Mouse (Mus musculus): ENCODE data around the gene Dnah11.

The Dnah11 gene

DNA sequence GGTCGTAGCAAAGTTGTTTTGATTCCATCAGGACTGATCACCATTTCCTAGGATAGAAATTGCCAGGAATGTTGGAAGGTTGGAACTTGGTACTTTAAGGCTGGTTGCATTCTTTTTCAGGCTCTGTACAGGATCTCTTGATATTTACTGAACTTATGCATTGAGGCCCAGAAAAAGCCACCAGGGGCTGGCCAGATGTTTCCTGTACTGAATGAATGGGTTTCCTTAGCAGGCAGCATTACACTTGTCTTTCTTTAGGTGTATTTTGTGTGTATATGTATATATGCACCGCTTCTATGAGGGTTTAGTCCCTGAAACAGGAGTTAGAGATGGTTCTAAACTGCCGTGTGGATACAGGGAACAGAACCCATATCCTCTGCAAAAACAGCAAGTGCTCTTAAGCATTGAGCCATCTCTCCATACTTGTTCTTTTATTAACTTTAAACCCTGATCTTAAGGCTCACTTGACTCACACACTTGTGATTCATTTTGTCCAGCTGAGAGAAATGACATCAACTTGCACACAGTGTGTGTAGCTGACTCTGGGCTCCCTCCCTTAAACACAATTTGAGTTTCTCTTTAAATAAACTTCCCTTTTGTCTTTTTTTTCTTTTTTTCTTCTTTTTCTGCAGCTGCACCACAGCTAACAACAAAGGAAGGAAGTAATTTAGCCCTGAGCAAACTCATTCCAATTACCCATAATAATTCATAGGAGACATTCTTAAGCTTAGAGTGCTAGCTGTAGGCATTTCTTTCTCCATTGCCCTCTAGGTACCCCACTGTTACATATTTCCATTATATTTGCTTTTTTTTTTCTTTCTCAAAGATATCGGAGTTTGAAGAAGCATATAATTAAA lies 330.9 kb downstream of the Dnah11 start:
- ATAC-seq (ENCODE audit: low TSS enrichment), result no peak

GRCm38 (mm10) chr12:117862655-117863054 lies 336.2 kb downstream of the Dnah11 start:
- no peak for ATAC-seq (ENCODE audit: low TSS enrichment)

GRCm38 (mm10) chr12:117861249-117861648 lies 337.6 kb downstream of the Dnah11 start:
- ATAC-seq (ENCODE audit: low TSS enrichment), result no peak

GRCm38 (mm10) chr12:117860840-117861239 lies 338.0 kb downstream of the Dnah11 start:
- ATAC-seq (ENCODE audit: low TSS enrichment), result no peak

DNA sequence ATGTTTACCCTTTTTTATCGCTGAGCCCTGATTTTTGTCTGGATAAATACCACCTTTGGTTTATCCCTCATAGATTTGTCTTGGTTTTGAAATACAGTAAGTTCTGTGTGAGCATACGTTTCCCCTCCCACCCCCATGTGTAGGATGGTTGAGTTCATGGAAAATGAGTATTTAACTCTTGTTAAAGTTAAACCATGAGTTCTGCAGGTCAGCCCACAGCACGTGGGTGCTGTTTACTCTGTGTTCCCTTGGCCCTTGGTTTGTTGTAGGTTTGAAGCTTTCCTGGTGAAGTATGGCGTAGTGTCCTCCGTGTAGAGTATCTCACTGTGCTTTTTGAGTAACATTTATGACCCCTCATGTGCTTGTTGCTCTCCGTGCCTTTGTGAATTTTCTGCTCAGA lies 341.0 kb downstream of the Dnah11 start:
- ATAC-seq (ENCODE audit: low TSS enrichment), result no peak

DNA sequence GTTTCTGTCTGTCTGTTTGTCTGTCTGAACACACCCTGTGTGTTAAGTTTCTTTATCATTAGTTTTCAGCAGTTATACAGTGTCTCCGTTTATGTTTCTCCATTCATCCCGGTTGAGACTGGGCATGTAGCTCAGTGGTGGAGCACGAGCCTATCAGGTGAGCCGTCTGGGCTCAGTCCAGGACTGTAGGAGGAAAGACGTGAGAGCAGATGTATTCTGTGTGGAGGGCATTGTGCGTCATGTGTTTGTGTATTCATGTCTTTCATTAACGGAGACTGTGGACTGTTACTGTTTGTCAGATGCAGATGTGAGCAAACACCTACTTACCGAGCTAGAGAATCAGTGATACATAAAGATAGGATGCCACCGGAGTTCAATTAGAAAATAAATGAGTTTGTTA lies 341.8 kb downstream of the Dnah11 start:
- ATAC-seq (ENCODE audit: low TSS enrichment), result no peak

GRCm38 (mm10) chr12:117853316-117853715 lies 345.5 kb downstream of the Dnah11 start:
- peak; percentile 90 for ATAC-seq (ENCODE audit: low TSS enrichment)

DNA sequence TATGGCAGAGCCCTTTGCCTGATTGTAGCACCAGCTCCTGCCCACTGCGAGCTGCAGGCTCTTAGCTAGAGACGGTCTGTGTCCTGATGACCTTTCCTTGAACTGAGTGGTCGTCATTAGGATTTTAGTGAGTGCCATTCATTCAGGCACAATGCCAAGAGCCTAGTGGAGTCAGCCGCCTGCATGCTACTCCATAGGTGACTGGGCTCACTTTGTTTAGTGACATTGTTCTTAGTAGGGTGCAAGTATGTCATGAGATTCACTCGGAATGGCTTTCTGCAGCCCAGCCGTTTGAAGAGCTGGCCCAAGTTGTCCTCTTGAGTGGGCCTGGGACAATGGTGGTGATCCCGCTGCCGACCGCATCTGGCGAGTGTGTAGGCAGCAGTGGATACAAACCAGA lies 348.4 kb downstream of the Dnah11 start:
- ATAC-seq (ENCODE audit: low TSS enrichment), result no peak

DNA sequence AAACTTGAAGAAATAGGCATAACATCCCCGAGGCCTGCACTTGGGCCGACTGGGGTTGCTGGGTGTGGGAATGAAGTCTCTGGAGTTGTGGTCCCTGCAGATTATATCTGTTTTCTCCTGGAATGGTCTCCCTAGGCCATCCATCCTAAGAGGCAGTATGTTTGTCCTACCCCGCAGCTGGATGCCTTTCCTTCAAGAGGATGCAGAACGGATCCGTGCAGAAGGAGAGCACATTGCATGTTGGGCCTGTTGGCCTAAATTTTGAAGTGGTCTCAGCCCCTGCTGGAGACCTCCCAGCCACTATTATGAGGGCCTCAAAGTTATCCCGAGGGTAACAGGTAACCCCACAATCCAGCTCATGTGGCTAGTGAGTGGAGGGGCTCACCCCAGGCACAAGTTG lies 350.2 kb downstream of the Dnah11 start:
- no peak for ATAC-seq (ENCODE audit: low TSS enrichment)

GRCm38 (mm10) chr12:117844917-117845316 lies 353.9 kb downstream of the Dnah11 start:
- no peak for ATAC-seq (ENCODE audit: low TSS enrichment)

GRCm38 (mm10) chr12:117844075-117844408 lies 354.8 kb downstream of the Dnah11 start:
- ATAC-seq (ENCODE audit: low TSS enrichment), result no peak; the same call in 1 of the 2 replicates

DNA sequence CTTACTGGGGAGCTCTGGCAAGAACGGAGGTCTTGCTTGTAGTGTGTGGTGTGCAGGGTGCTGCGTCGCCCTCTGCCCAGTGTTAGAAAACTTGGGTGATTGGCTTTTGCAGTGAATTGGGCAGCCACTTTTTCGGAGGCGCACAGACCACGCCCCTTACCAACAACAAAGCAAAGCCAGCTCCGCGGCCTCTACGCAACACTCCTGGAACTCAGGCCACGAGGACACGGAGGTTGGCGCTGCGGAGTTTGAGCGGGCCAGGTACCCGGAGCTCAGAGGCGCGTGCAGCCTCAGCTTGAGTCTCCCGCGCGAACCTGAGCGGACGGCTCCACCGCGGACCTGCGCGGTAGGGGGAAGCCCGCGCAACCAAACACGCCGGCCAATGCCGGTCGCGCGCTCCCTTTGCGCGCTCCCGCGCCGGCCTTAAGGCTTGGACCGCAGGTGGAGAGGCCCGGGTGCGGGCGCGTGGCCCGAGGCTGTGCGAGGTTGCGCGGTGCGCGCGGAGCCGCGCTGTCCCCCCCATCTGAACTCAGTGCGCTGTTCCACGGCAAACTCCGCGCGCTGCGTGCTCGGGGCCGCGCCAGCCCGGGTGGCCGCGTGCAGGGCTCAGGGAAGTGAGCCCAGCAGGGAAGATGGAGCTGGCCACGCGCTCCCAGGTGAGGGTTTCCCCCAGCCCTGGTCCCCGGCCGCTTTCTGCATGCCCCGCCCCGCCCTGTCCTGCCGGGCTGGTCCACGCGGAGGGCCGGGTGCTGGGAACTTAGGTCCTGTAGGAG lies 355.4 kb downstream of the Dnah11 start:
- ATAC-seq (ENCODE audit: low TSS enrichment), result peak; percentile 97

- no peak for ATAC-seq (ENCODE audit: low TSS enrichment)
Measured at GRCm38 (mm10) chr12:117842676-117843075, 356.2 kb downstream of the Dnah11 start.

DNA sequence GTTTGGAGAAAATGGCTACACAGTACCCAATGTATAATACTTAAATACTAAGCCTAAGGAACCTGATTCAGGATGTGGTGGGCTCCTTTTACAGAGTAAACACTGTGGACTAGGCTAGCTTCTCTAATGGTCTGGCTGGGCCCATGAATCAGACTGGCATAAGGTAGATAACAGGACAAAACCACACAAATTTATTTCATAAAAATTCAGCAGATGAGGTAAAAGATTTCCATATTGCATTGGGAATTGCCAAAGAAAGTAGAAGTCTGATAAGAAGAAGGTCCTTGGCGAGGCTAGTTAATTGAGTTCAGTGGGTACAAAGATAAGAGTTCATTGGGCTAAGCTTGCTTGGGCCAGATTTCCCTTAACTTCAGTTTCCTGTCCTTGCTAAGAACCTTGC lies 358.1 kb downstream of the Dnah11 start:
- no peak for ATAC-seq (ENCODE audit: low TSS enrichment)

DNA sequence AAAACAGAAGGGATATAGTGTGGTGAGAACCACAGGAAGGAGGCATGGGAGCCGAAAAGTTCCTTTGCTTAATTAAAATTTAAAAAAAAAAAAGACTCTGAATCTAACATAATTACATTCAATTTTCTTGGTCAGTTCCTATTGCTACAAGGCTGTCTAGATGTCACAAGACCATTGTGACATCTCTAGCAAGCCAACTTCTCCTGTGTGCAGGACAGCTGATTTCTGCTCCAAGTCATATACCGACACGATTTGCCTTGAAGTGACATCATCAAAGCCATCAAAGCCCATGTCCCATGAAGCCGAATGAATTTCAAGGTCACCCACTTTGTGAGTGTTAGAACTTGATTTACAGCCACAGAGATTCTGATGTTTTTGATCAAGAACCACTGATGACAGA lies 361.5 kb downstream of the Dnah11 start:
- ATAC-seq (ENCODE audit: low TSS enrichment), result no peak

- ATAC-seq (ENCODE audit: low TSS enrichment), result no peak
Measured at GRCm38 (mm10) chr12:117835371-117835770, 363.5 kb downstream of the Dnah11 start.

DNA sequence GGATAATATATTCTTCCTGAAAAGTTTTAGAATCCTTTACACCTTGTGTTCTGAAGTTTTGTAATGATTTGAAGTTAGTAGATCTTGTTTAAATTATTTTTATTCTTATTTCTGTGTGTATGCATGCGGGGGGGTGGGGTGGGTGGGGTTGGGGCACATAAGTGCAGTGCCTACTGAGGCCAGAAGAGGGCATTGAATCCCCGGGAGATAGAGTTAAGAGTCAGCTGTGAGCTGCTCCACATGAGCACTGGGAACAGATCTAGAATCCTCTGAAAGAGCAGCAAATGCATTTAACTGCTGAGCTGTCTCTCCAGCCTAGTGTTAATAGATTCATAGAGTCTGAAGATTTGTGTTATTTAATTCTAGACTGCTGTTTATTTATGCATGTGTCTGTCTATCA lies 364.2 kb downstream of the Dnah11 start:
- no peak for ATAC-seq (ENCODE audit: low TSS enrichment)

GRCm38 (mm10) chr12:117832190-117832589 lies 366.7 kb downstream of the Dnah11 start:
- no peak for ATAC-seq (ENCODE audit: low TSS enrichment)

DNA sequence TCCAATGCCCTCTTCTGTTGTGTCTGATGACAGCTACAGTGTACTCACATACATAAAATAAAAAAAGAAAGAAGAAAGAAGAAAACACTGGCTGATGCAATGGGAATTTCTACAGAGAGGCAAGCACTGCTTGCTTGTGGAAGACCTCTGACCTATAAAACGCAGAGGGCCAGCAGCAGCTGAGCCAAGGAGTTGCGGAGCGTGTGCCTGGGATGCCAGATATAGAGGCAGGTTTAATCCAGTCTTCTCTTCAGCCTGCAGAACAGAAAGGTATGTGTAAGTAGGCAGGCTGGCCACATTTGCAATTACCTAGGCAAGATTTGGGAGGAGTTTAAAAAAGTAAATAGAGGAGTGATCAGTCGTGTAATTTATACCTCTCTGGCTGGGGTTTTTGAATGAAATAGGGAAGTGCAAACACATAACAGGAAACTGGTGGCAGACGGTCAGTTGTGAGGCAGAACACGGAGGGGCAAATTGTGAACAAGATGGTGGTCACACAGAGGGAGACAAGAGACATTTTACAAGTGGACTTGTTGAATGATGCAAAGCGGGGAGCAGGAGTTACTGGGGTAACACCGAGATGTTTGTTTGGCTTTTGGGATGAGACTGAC lies 367.4 kb downstream of the Dnah11 start:
- ATAC-seq (ENCODE audit: low TSS enrichment), result no peak

- no peak for ATAC-seq (ENCODE audit: low TSS enrichment)
Measured at GRCm38 (mm10) chr12:117828350-117828749, 370.5 kb downstream of the Dnah11 start.

Data from frontal cortex, adult (tissue).